Mouse (Mus musculus): ENCODE data around the gene Igfbp2. TPM values are rescaled to one million over a fixed set of nuclear protein-coding genes. Genes with fewer than 3 reads are reported as not detected.

Igfbp2 gene
- polyA plus RNA-seq, 1 experiment from 2014 or later: 561 TPM

- no peak overlapping the region for H3K4me3 ChIP-seq (ENCODE audit: low read depth, low read length)
- no peak overlapping the region for H3K27ac ChIP-seq (ENCODE audit: low read depth, low read length)
- no peak overlapping the region for H3K9ac ChIP-seq (ENCODE audit: low read depth, low read length)
- H3K4me2 ChIP-seq (replicated peaks; ENCODE audit: low read depth, low read length): no peak overlapping the region
- ATAC-seq (ENCODE audit: low FRiP score): no peak
- no peaks in the 10 kb centered on the region for H3K4me1 ChIP-seq (replicated peaks; ENCODE audit: control insufficient read depth, insufficient read depth, low read length)
- H3K36me3 ChIP-seq (ENCODE audit: control insufficient read depth, insufficient read depth, low read length): no peaks in the 10 kb centered on the region
- H3K9me3 ChIP-seq (ENCODE audit: control insufficient read depth, low read length): no peaks in the 10 kb centered on the region
- DNase-seq (ENCODE audit: low spot score): no peak
- WGBS: 83% methylated on average over 7 of the region's 7 CpGs
- H3K27me3 ChIP-seq (ENCODE audit: control insufficient read depth, insufficient read depth, low read length): no peaks in the 10 kb centered on the region
Measured at GRCm38 (mm10) chr1:72885819-72886169, 61.5 kb downstream of the Igfbp2 start.

DNA sequence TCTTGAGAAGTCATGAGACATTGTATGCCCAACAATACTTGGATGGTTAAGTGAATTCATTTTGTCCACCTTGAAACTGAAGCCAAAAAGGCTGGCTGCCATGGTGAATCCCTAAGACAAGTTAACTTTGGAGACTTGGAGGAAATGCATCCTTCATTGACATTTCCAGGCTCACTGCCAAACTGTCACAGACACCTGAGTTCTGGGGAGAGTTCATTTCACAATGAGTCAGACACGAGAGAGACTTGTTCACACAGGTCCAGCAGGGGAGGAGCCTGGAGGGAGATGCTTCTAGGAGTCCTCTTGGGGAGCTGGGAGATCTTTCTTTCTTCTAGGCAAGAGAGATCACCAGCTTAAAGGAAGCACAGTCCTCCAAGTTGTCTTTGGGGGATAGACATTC lies 63.6 kb downstream of the Igfbp2 start:
- Histone ChIP-seq H3K27ac (ENCODE audit: low read depth, low read length) (no peak overlapping the region), H3K4me3 (ENCODE audit: low read depth, low read length) (no peak overlapping the region), H3K4me1 (replicated peaks; ENCODE audit: control insufficient read depth, insufficient read depth, low read length) (no peaks in the 10 kb centered on the region), H3K27me3 (ENCODE audit: control insufficient read depth, insufficient read depth, low read length) (no peaks in the 10 kb centered on the region), H3K4me2 (replicated peaks; ENCODE audit: low read depth, low read length) (no peak overlapping the region), H3K9ac (ENCODE audit: low read depth, low read length) (no peak overlapping the region), H3K36me3 (ENCODE audit: control insufficient read depth, insufficient read depth, low read length) (no peaks in the 10 kb centered on the region), H3K9me3 (ENCODE audit: control insufficient read depth, low read length) (no peaks in the 10 kb centered on the region)
- no peak for DNase-seq (ENCODE audit: low spot score)
- ATAC-seq (ENCODE audit: low FRiP score): no peak
- 65% methylated on average over 1 of the region's 1 CpGs for WGBS

DNA sequence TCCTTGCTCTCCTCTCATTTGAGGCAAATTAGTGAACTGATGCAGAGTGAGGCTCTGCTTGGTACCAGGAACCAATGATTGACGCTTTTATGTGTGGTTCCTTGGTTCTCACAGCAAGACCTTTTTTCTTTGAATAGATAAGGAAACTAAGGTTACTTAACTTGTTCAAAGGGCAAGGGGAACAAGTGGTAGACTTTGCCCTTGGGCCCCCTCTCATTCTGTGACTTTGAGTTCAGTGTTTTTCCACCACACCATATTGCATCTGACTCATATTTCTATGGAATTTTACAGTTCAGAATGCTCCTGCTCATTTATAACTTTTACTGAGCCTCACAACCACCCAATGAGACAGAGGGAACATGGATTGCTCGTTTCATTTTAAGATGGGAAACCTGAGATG lies 71.5 kb downstream of the Igfbp2 start:
- 63% methylated on average over 2 of the region's 2 CpGs for WGBS
- Histone ChIP-seq H3K27me3 (ENCODE audit: control insufficient read depth, insufficient read depth, low read length) (no peaks in the 10 kb centered on the region), H3K27ac (ENCODE audit: low read depth, low read length) (no peak overlapping the region), H3K4me2 (replicated peaks; ENCODE audit: low read depth, low read length) (no peak overlapping the region), H3K36me3 (ENCODE audit: control insufficient read depth, insufficient read depth, low read length) (no peaks in the 10 kb centered on the region), H3K4me1 (replicated peaks; ENCODE audit: control insufficient read depth, insufficient read depth, low read length) (no peaks in the 10 kb centered on the region), H3K9ac (ENCODE audit: low read depth, low read length) (no peak overlapping the region), H3K4me3 (ENCODE audit: low read depth, low read length) (no peak overlapping the region), H3K9me3 (ENCODE audit: control insufficient read depth, low read length) (no peaks in the 10 kb centered on the region)
- no peak for ATAC-seq (ENCODE audit: low FRiP score)
- DNase-seq (ENCODE audit: low spot score): no peak

Other genes starting within 250 kb of the Igfbp2 start
- gene Smarcal1, start 241.3 kb upstream of the Igfbp2 start, polyA plus RNA-seq (2014; fragmentation: Nextera tagmentation; extraction: Ambion mirVana): 32.1 and 33.6 TPM in 2 replicates
- 0.05 TPM in 1 of 2 replicates, not detected in the other for gene Ankar, start 123.9 kb upstream of the Igfbp2 start, polyA plus RNA-seq (2014; fragmentation: Nextera tagmentation; extraction: Ambion mirVana)
- 1,424 and 1,478 TPM in 2 replicates for gene Rpl37a, start 113.2 kb upstream of the Igfbp2 start, polyA plus RNA-seq (2014; fragmentation: Nextera tagmentation; extraction: Ambion mirVana)
- gene Igfbp5, start 50.4 kb downstream of the Igfbp2 start, polyA plus RNA-seq (2014; fragmentation: Nextera tagmentation; extraction: Ambion mirVana): 28.1 and 34.8 TPM in 2 replicates
- gene Tnp1, start 191.4 kb downstream of the Igfbp2 start, polyA plus RNA-seq (2014; fragmentation: Nextera tagmentation; extraction: Ambion mirVana): not detected in 2 replicates

Measured in hindbrain, embryonic 11.5 days (tissue).